Mouse (Mus musculus) CD4-positive naive resting alpha-beta T cell, adult 76 days (primary cell): ENCODE results near the gene Olfr921. TPM values are rescaled to one million over a fixed set of nuclear protein-coding genes. Genes with fewer than 3 reads are reported as not detected.

Source experiments
- total RNA-seq: library from RNA; stranded (reverse); gene quantifications from one replicate; pipeline ENCODE4 v1.2.4, GENCODE M21; 2023

Gene Olfr921
- total RNA-seq: not detected

GRCm38 (mm10) chr9:38772768-38773167 is at the start of gene Olfr921:
Olfr921 (plus strand) TSS chr9:38773068.

GRCm38 (mm10) chr9:38751999-38752398 is 20.9 kb upstream of the Olfr921 start, which contains the start of gene Olfr920:
Olfr920 (plus strand) TSS chr9:38752299.

GRCm38 (mm10) chr9:38814314-38814713 is 41.4 kb downstream of the Olfr921 start, which contains the start of gene Olfr922:
Olfr922 (plus strand) TSS chr9:38814614.

GRCm38 (mm10) chr9:38826245-38826644 is 53.4 kb downstream of the Olfr921 start, which contains the start of gene Olfr923:
Olfr923 (plus strand) TSS chr9:38826545.

Other genes starting within 250 kb of the Olfr921 start
- not detected for gene Olfr910, start 235.2 kb upstream of the Olfr921 start, total RNA-seq
- gene Olfr912, start 192.9 kb upstream of the Olfr921 start, total RNA-seq: not detected
- not detected for gene Olfr913, start 180.3 kb upstream of the Olfr921 start, total RNA-seq
- not detected for gene Olfr914, start 168.0 kb upstream of the Olfr921 start, total RNA-seq
- not detected for gene Olfr916, start 113.2 kb upstream of the Olfr921 start, total RNA-seq
- not detected for gene Olfr917, start 107.2 kb upstream of the Olfr921 start, total RNA-seq
- not detected for gene Olfr918, start 98.5 kb upstream of the Olfr921 start, total RNA-seq
- not detected for gene Olfr919, start 69.4 kb upstream of the Olfr921 start, total RNA-seq
- gene Vwa5a, start 54.8 kb upstream of the Olfr921 start, total RNA-seq: 5.0 TPM
- 0.12 TPM for gene Olfr920, start 20.8 kb upstream of the Olfr921 start, total RNA-seq
- not detected for gene Olfr922, start 41.5 kb downstream of the Olfr921 start, total RNA-seq
- gene Olfr923, start 53.5 kb downstream of the Olfr921 start, total RNA-seq: not detected
- not detected for gene Olfr924, start 71.4 kb downstream of the Olfr921 start, total RNA-seq
- not detected for gene Olfr26, start 82.0 kb downstream of the Olfr921 start, total RNA-seq
- not detected for gene Olfr926, start 104.1 kb downstream of the Olfr921 start, total RNA-seq
- not detected for gene Olfr930, start 156.7 kb downstream of the Olfr921 start, total RNA-seq
- gene Olfr933, start 199.2 kb downstream of the Olfr921 start, total RNA-seq: not detected
- gene Olfr934, start 215.2 kb downstream of the Olfr921 start, total RNA-seq: not detected
- not detected for gene Olfr935, start 226.6 kb downstream of the Olfr921 start, total RNA-seq